Mouse (Mus musculus) heart, postnatal 0 days (tissue): Measurements from ENCODE around the gene Ciao2a.

ENCODE experiments used
- CTCF ChIP-seq: IDR thresholded peaks from 2 replicates; pipeline ENCODE4 v1.5.1; 2016; ENCODE audit warnings: antibody characterized with exemption, control low read depth, low read depth
- EP300 ChIP-seq: IDR thresholded peaks from 2 replicates; pipeline ENCODE4 v1.6.1; 2016; ENCODE audit warnings: antibody characterized with exemption, low read depth

DNA sequence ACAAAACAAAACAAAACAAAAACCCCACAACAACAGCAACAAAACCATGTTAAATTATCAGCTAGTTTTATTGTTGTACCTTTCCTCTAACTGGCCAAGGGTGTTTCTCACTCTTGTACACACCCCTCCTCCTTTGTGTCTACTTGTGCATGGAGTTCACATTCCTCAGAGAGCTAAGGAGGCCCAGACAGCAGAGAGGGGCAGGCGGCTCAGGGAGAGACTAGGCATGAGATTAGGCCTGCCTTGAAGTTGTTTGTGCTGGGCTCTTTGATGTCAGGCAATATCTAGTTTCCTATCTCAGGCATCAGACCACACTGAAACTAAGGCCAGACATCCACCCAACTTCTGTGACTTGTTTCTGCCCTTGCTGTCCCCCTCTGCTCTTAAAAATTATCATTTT lies 41.8 kb downstream of the Ciao2a start:
- no peak for TF ChIP-seq CTCF
- TF ChIP-seq EP300: no peak
